Mouse (Mus musculus): ENCODE results near the gene Rab5a. TPM values are rescaled to one million over a fixed set of nuclear protein-coding genes. Genes with fewer than 3 reads are reported as not detected.

Gene Rab5a
- polyA plus RNA-seq, 1 experiment: 3.4 TPM

GRCm38 (mm10) chr17:53542536-53542935, 63.5 kb downstream of the Rab5a start:
- 92% methylated on average over 4 of the region's 4 CpGs for WGBS
- no peak overlapping the region for H3K4me3 ChIP-seq (ENCODE audit: extremely low read depth, insufficient read depth, insufficient read length)
- no peaks in the 10 kb centered on the region for H3K4me1 ChIP-seq (ENCODE audit: control insufficient read depth, insufficient read depth, insufficient read length)
- TF ChIP-seq POLR2A (IDR thresholded peaks at IDR 0.05; ENCODE audit: low read depth, low read length) (no peak), CTCF (IDR thresholded peaks at IDR 0.05; ENCODE audit: extremely low read depth, insufficient read depth, insufficient read length, insufficient replicate concordance) (no peak)
- no peaks in the 10 kb centered on the region for H3K36me3 ChIP-seq (ENCODE audit: control insufficient read depth, insufficient read depth, low read length)
- no peak overlapping the region for H3K27ac ChIP-seq (ENCODE audit: insufficient read depth, low read length)
- no peak for DNase-seq (ENCODE audit: low read depth in 1 of 2, low spot score in 2 of 2)
- H3K27me3 ChIP-seq (ENCODE audit: control insufficient read depth, insufficient read depth, low read length): no peaks in the 10 kb centered on the region

DNA sequence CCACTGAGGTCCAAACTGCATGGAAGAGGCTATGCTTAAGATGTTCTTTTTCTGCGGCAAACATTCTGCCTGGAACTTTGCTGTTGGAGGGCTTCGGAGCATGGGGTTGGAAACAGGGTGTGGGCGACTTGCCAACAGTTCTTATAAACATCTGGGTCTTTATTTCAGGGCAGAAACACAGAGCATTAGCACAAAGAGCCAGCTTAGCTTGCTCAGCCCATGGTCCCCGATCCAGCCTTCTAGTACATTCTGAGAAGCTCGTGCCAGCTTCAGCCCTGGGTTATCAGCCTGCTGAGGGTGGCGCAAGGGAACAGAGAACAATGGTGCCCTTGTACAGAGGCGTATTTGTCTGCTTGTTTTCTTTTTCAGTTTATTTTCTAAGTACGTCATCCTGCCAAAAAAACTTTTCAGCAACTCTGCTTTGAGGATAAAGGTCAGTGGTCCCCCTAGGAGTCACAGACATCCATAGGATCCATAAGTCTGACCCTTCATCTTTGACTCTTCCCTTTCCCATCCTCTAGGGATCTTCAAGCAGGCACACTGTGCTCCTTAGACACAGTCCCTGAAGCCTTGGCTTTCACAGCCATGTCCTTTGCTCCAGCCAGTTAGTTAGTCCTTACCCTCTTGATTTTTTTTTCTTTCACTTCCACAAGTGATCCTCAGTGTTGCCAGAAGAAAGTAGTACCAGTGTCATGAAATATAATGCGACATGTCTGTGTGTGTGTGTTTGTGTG, 64.7 kb downstream of the Rab5a start:
- Histone ChIP-seq H3K27ac (ENCODE audit: insufficient read depth, low read length) (no peak overlapping the region), H3K36me3 (ENCODE audit: control insufficient read depth, insufficient read depth, low read length) (no peaks in the 10 kb centered on the region), H3K27me3 (ENCODE audit: control insufficient read depth, insufficient read depth, low read length) (no peaks in the 10 kb centered on the region), H3K4me1 (ENCODE audit: control insufficient read depth, insufficient read depth, insufficient read length) (no peaks in the 10 kb centered on the region), H3K4me3 (ENCODE audit: extremely low read depth, insufficient read depth, insufficient read length) (no peak overlapping the region)
- TF ChIP-seq CTCF (IDR thresholded peaks at IDR 0.05; ENCODE audit: extremely low read depth, insufficient read depth, insufficient read length, insufficient replicate concordance) (no peak), POLR2A (IDR thresholded peaks at IDR 0.05; ENCODE audit: low read depth, low read length) (no peak)
- WGBS: 90% methylated on average over 9 of the region's 9 CpGs
- no peak for DNase-seq (ENCODE audit: low read depth in 1 of 2, low spot score in 2 of 2)

DNA sequence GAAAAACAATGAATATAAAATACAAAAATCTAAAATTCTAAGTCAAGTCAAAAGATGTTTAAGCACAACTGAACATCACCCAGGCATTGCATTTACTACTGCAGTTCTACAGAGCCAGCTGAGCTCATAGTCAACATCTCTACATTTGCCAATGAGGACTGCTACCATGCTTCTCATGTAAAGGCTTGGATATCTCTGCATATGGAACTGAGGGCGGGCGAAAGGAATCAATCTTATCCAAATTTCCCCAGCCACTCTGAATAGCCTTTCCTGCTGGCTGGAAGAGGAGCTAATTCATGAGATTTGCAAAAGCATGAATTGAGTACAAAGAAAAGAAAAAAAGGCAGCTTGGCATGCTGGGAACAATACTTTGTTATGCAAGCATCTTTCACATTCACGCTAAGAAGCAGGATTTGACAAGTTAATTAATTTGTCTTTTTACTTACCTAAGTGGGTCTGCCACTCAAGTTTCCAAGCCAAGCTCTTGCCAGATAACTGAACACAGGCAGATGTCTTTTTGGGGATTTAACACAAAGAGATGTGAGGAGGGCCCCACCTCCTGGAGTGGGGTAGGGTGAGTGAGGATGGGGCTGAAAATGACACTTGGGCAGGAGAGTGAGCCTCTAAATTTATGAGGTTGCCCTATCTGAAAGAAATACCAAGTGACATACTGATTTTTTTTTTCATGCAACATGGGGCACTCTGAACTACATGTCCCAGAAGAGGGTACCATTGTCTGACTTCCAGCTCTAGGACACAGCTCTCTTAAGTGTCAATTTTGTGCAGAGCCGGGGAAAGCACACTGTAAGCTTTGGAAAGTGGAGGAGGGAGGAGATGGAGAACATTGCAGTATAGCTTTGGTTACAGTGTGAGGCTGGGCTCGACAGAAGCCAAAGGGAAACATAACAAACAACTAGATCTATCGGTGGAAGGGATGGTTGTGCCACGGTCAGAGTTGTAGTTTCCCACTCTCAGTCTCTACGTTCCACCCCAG, 72.6 kb downstream of the Rab5a start:
- no peak for TF ChIP-seq CTCF (IDR thresholded peaks at IDR 0.05; ENCODE audit: extremely low read depth, insufficient read depth, insufficient read length, insufficient replicate concordance)
- Histone ChIP-seq H3K27ac (ENCODE audit: insufficient read depth, low read length) (no peak overlapping the region), H3K27me3 (ENCODE audit: control insufficient read depth, insufficient read depth, low read length) (no peaks in the 10 kb centered on the region), H3K4me3 (ENCODE audit: extremely low read depth, insufficient read depth, insufficient read length) (no peak overlapping the region), H3K36me3 (ENCODE audit: control insufficient read depth, insufficient read depth, low read length) (no peaks in the 10 kb centered on the region), H3K4me1 (ENCODE audit: control insufficient read depth, insufficient read depth, insufficient read length) (no peaks in the 10 kb centered on the region)
- 92% methylated on average over 8 of the region's 8 CpGs for WGBS
- no peak for DNase-seq (ENCODE audit: low read depth in 1 of 2, low spot score in 2 of 2)

DNA sequence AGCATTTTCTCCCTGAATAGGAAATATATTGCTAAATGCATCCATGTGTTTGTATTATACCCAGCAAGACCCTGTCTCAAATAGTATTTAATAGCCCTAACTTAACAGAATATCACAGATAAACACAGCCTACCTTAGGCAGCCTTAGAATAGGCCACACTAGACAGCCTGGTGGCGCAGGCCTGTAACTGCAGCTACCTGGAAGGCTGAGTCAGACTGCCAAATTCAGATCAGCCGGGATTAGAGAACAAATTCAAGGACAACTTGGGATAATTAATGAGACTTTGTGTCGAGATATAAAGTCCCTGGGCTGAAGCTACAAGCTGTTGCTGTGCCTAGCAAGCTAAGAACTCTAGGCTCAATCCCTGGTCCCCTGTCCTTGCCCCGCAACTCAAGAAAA, 75.1 kb downstream of the Rab5a start:
- no peaks in the 10 kb centered on the region for H3K36me3 ChIP-seq (ENCODE audit: control insufficient read depth, insufficient read depth, low read length)
- WGBS: 75% methylated on average over 4 of the region's 4 CpGs
- TF ChIP-seq CTCF (IDR thresholded peaks at IDR 0.05; ENCODE audit: extremely low read depth, insufficient read depth, insufficient read length, insufficient replicate concordance): peak; percentile 24; the same call in 1 of the 2 replicates
- TF ChIP-seq POLR2A (IDR thresholded peaks at IDR 0.05; ENCODE audit: low read depth, low read length): no peak
- no peak for DNase-seq (ENCODE audit: low read depth in 1 of 2, low spot score in 2 of 2)
- H3K4me1 ChIP-seq (ENCODE audit: control insufficient read depth, insufficient read depth, insufficient read length): no peaks in the 10 kb centered on the region
- H3K4me3 ChIP-seq (ENCODE audit: extremely low read depth, insufficient read depth, insufficient read length): no peak overlapping the region
- no peaks in the 10 kb centered on the region for H3K27me3 ChIP-seq (ENCODE audit: control insufficient read depth, insufficient read depth, low read length)
- no peak overlapping the region for H3K27ac ChIP-seq (ENCODE audit: insufficient read depth, low read length)

- H3K27me3 ChIP-seq (ENCODE audit: control insufficient read depth, insufficient read depth, low read length): no peaks in the 10 kb centered on the region
- no peak for TF ChIP-seq POLR2A (IDR thresholded peaks at IDR 0.05; ENCODE audit: low read depth, low read length)
- TF ChIP-seq CTCF (IDR thresholded peaks at IDR 0.05; ENCODE audit: extremely low read depth, insufficient read depth, insufficient read length, insufficient replicate concordance): no peak
- 78% methylated on average over 3 of the region's 3 CpGs for WGBS
- H3K36me3 ChIP-seq (ENCODE audit: control insufficient read depth, insufficient read depth, low read length): no peaks in the 10 kb centered on the region
- no peak for DNase-seq (ENCODE audit: low read depth in 1 of 2, low spot score in 2 of 2)
- no peak overlapping the region for H3K4me3 ChIP-seq (ENCODE audit: extremely low read depth, insufficient read depth, insufficient read length)
- no peaks in the 10 kb centered on the region for H3K4me1 ChIP-seq (ENCODE audit: control insufficient read depth, insufficient read depth, insufficient read length)
- no peak overlapping the region for H3K27ac ChIP-seq (ENCODE audit: insufficient read depth, low read length)
Measured at GRCm38 (mm10) chr17:53554813-53555212, 75.8 kb downstream of the Rab5a start.

Other genes with a start within 250 kb of the Rab5a start
- 0.04 TPM in 2 replicates for gene Efhb, start 15.9 kb upstream of the Rab5a start, polyA plus RNA-seq (2012; rRNA removed)
- gene Pp2d1, start 60.2 kb downstream of the Rab5a start, polyA plus RNA-seq (2012; rRNA removed): not detected in 2 replicates
- gene Kat2b, start 87.6 kb downstream of the Rab5a start, polyA plus RNA-seq (2012; rRNA removed): 5.0 and 5.2 TPM in 2 replicates
- 0.39 and 0.50 TPM in 2 replicates for gene Sgo1, start 210.1 kb downstream of the Rab5a start, polyA plus RNA-seq (2012; rRNA removed)

Measured in spleen, adult 2 months (tissue).